Mouse (Mus musculus) brain, embryonic 18.5 days (tissue): ENCODE measurements around the gene Fastkd1.
"Not testable (repeated sequence)": the region's sequence is repeated elsewhere in the genome, so short reads cannot be mapped to it uniquely, and the experiment has no call there.

Experiments used
- DNase-seq: peaks from one replicate; pipeline ENCODE4 v3.0.0-alpha.2; 2012; ENCODE audit warnings: low read depth, low spot score

Gene Fastkd1

GRCm38 (mm10) chr2:69712981-69713625, at the start of gene Fastkd1:
Gene Fastkd1 (minus strand): TSS chr2:69713516.
- peak; percentile 79 for DNase-seq

GRCm38 (mm10) chr2:69760980-69761379, 47.7 kb upstream of the Fastkd1 start:
- DNase-seq, result no peak

GRCm38 (mm10) chr2:69745091-69745490, 31.8 kb upstream of the Fastkd1 start:
- no peak for DNase-seq

GRCm38 (mm10) chr2:69723519-69723825, 10.2 kb upstream of the Fastkd1 start:
- no peak for DNase-seq

GRCm38 (mm10) chr2:69722650-69723518, 9.6 kb upstream of the Fastkd1 start:
- DNase-seq, result peak; percentile 93

GRCm38 (mm10) chr2:69722273-69722649, 8.9 kb upstream of the Fastkd1 start, which contains the start of gene Ppig:
Gene Ppig (plus strand): TSS chr2:69722545.
- DNase-seq, result no peak

GRCm38 (mm10) chr2:69719121-69719520, 5.8 kb upstream of the Fastkd1 start:
- DNase-seq, result no peak

GRCm38 (mm10) chr2:69716483-69716882, 3.2 kb upstream of the Fastkd1 start:
- no peak for DNase-seq

GRCm38 (mm10) chr2:69714126-69714525, 810 bp upstream of the Fastkd1 start:
- DNase-seq, result no peak

- DNase-seq, result no peak
These were observed 304 bp upstream of the Fastkd1 start for GRCm38 (mm10) chr2:69713626-69714014.

GRCm38 (mm10) chr2:69712171-69712570, 1.1 kb downstream of the Fastkd1 start:
- DNase-seq, result no peak

- DNase-seq, result no peak
These were observed 12.9 kb downstream of the Fastkd1 start for GRCm38 (mm10) chr2:69700446-69700845.

GRCm38 (mm10) chr2:69693501-69693900, 19.8 kb downstream of the Fastkd1 start:
- no peak for DNase-seq

- DNase-seq, result no peak
These were observed 22.5 kb downstream of the Fastkd1 start for GRCm38 (mm10) chr2:69690843-69691242.

GRCm38 (mm10) chr2:69690214-69690613, 23.1 kb downstream of the Fastkd1 start:
- no peak for DNase-seq

- DNase-seq, result no peak
These were observed 28.8 kb downstream of the Fastkd1 start for GRCm38 (mm10) chr2:69684488-69684887.

GRCm38 (mm10) chr2:69683036-69683805, 30.1 kb downstream of the Fastkd1 start:
- peak; percentile 39 for DNase-seq

- no peak for DNase-seq
These were observed 31.4 kb downstream of the Fastkd1 start for GRCm38 (mm10) chr2:69681931-69682330.

- no peak for DNase-seq
These were observed 33.3 kb downstream of the Fastkd1 start for GRCm38 (mm10) chr2:69679990-69680389.

- DNase-seq, result not testable (repeated sequence)
These were observed 36.1 kb downstream of the Fastkd1 start for GRCm38 (mm10) chr2:69677215-69677614.

- DNase-seq, result no peak
These were observed 36.6 kb downstream of the Fastkd1 start for GRCm38 (mm10) chr2:69676713-69677112.

GRCm38 (mm10) chr2:69675266-69675665, 38.0 kb downstream of the Fastkd1 start:
- no peak for DNase-seq
